Mouse (Mus musculus) brain, embryonic 14.5 days (tissue): ENCODE measurements around the gene Gsto1.

Source experiments
- CTCF ChIP-seq: fragments of 200-500 bp; IDR thresholded peaks from 2 replicates; pipeline ENCODE4 v1.5.1; 2012; ENCODE audit warnings: inconsistent platforms, mild to moderate bottlenecking, moderate library complexity, borderline replicate concordance; ENCODE audit not compliant: insufficient read depth, insufficient read length; ENCODE audit errors: extremely low read depth
- POLR2A ChIP-seq: fragments of 200-500 bp; IDR thresholded peaks from 2 replicates; pipeline ENCODE4 v1.6.1; 2012; ENCODE audit warnings: mild to moderate bottlenecking, inconsistent platforms, borderline replicate concordance; ENCODE audit not compliant: poor library complexity, insufficient read depth, insufficient read length, severe bottlenecking; ENCODE audit errors: extremely low read depth

DNA sequence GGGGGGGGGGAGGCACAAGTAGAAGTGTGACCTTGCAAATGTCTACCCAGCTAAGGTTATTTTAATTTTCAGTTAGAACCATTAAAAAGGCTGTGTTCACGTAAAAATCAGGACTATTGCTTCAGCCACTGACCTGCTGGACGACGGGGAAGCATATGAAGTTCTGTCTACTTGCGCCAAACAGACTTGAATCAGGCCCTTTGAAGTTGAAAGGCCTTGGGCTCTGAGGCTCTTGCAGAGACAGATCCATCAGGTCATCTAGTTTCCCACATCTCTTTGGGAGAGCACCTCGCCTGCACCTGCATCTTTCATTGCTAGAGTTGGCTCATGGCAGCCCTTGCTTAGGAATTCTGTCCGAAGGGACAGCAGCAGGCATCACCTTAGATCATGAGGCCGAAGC is 58.6 kb downstream of the Gsto1 start:
- TF ChIP-seq CTCF (no peak), POLR2A (no peak)
